Mouse (Mus musculus) kidney, adult 2 months (tissue): ENCODE results near the gene Siae.

Experiments
- CTCF ChIP-seq: fragments of 200-500 bp; conservative IDR thresholded peaks from 2 replicates; pipeline ENCODE4 v1.5.1; 2011; ENCODE audit warnings: low read depth, mild to moderate bottlenecking, control low read depth, low read length, moderate library complexity, mixed read lengths; ENCODE audit not compliant: insufficient read depth, insufficient read length
- POLR2A ChIP-seq: fragments of 200-500 bp; IDR thresholded peaks from one replicate; pipeline ENCODE4 v1.6.1; 2011; ENCODE audit warnings: low read depth, low read length, control low read depth

- TF ChIP-seq CTCF (peak; percentile 67), POLR2A (no peak)
These were observed 134.6 kb downstream of the Siae start for GRCm38 (mm10) chr9:37689970-37690686.
